Mouse (Mus musculus): ENCODE measurements around the gene Ncor1.

GRCm38 (mm10) chr11:62298883-62299282 lies 159.5 kb downstream of the Ncor1 start:
- TF ChIP-seq CTCF (IDR thresholded peaks at IDR 0.05; ENCODE audit: low read depth) = no peak
- no peak for TF ChIP-seq EP300 (optimal IDR thresholded peaks at IDR 0.05)
